8 mouse cellular contexts compared by ENCODE assay signal in the genomic region with DNA sequence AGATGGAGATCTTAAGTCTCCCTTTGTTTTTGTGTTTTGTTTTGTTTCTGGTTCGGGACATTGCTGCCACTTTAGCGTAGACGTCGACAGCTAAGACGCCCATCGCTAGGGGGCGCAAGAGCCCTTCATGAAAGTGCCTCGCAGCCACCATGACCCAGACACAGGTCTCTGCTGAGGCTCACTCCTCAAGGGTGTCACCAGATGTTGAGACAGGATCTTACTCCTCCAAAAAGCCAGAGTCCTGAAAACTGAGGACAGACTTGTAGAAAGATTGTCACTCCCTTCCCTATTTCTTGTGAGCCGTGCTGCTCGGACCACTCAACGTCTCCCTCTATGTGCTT.
A peak's percentile ranks its signal among the peaks of the same experiment; 100 is the strongest.
DNase-seq lines count a peak whose midpoint lies in the region; ATAC-seq and TF ChIP-seq lines count a peak whose summit lies in the region.

No protein-coding gene starts in this region.

- ATAC-seq in forebrain, embryonic 14.5 days: peak; percentile 77
- ATAC-seq in liver, embryonic 15.5 days (ENCODE audit: insufficient read depth): no peak
- ATAC-seq in neural tube, embryonic 15.5 days (ENCODE audit: low FRiP score): peak; percentile 83; the same call in 1 of the 2 replicates

- no peak for TF ChIP-seq POLR2A in ES-Bruce4 (IDR thresholded peaks at IDR 0.05; ENCODE audit: insufficient read depth, low read length)

- intact Hi-C loops in heart, postnatal 10 days (cut with DNase I): loop anchor here (1.0 to 10.0 kb wide), 4 partner anchors 128 to 1605 kb away; partner anchors contain the start of gene Dctd

- no peak overlapping the region for H3K27ac ChIP-seq in ES-Bruce4 (ENCODE audit: insufficient read depth, low read length)
- H3K27ac ChIP-seq in forebrain, embryonic 14.5 days (ENCODE audit: low read depth, low read length): no peak overlapping the region
- H3K27ac ChIP-seq in liver, embryonic 15.5 days (replicated peaks): no peak overlapping the region
- H3K27ac ChIP-seq in neural tube, embryonic 15.5 days (replicated peaks): no peak overlapping the region

- peak; percentile 96 for TF ChIP-seq CTCF in ES-Bruce4 (IDR thresholded peaks at IDR 0.05; ENCODE audit: low read depth, low read length)

- peak; percentile 29 for DNase-seq in c-Kit-positive CD71-positive TER-119-positive erythroid progenitor cells, embryonic 14.5 days (ENCODE audit: low spot score)
- DNase-seq in forebrain, embryonic 14.5 days (ENCODE audit: low spot score): peak; percentile 95
- DNase-seq in heart, postnatal 10 days: peak; percentile 89 to 92
- DNase-seq in kidney, postnatal 4 days: peak; percentile 96
- peak; percentile 57 for DNase-seq in thymus, postnatal 25 days

- H3K9me3 ChIP-seq in ES-Bruce4 (replicated peaks; ENCODE audit: control insufficient read depth, insufficient read depth, low read length, poor library complexity, severe bottlenecking): no peaks in the 10 kb centered on the region
- H3K9me3 ChIP-seq in forebrain, embryonic 14.5 days (replicated peaks; ENCODE audit: control insufficient read depth, low read length): no peaks in the 10 kb centered on the region
- H3K9me3 ChIP-seq in liver, embryonic 15.5 days (replicated peaks): no peaks in the 10 kb centered on the region
- H3K9me3 ChIP-seq in neural tube, embryonic 15.5 days (replicated peaks): no peaks in the 10 kb centered on the region

- H3K4me3 ChIP-seq in ES-Bruce4 (ENCODE audit: low read depth, low read length): no peak overlapping the region
- peak overlapping the region; percentile 20; the same call in 1 of the 2 replicates for H3K4me3 ChIP-seq in forebrain, embryonic 14.5 days (ENCODE audit: low read depth, low read length)
- H3K4me3 ChIP-seq in liver, embryonic 15.5 days (replicated peaks): peak overlapping the region; percentile 26
- peak overlapping the region; percentile 33 for H3K4me3 ChIP-seq in neural tube, embryonic 15.5 days (replicated peaks)

- no peaks in the 10 kb centered on the region for H3K36me3 ChIP-seq in ES-Bruce4 (ENCODE audit: control insufficient read depth, insufficient read depth, low read length, poor library complexity, severe bottlenecking)
- 0 out of 2 replicates have a peak, but pooled peaks cover 4% of the 10 kb centered on the region for H3K36me3 ChIP-seq in forebrain, embryonic 14.5 days (ENCODE audit: control insufficient read depth, insufficient read depth, low read length)
- H3K36me3 ChIP-seq in liver, embryonic 15.5 days (replicated peaks): no peaks in the 10 kb centered on the region
- H3K36me3 ChIP-seq in neural tube, embryonic 15.5 days: no peaks in the 10 kb centered on the region

- no peaks in the 10 kb centered on the region for H3K27me3 ChIP-seq in ES-Bruce4 (ENCODE audit: control insufficient read depth, insufficient read depth, low read length, poor library complexity, severe bottlenecking)
- H3K27me3 ChIP-seq in forebrain, embryonic 14.5 days (replicated peaks; ENCODE audit: control insufficient read depth, insufficient read depth, low read length): no peaks in the 10 kb centered on the region
- H3K27me3 ChIP-seq in liver, embryonic 15.5 days: no peaks in the 10 kb centered on the region
- peaks cover 17% of the 10 kb centered on the region for H3K27me3 ChIP-seq in neural tube, embryonic 15.5 days (replicated peaks)

- H3K4me2 ChIP-seq in forebrain, embryonic 14.5 days (ENCODE audit: low read length): peak overlapping the region; percentile 56
- H3K4me2 ChIP-seq in liver, embryonic 15.5 days: peak overlapping the region; percentile 56
- peak overlapping the region; percentile 62 for H3K4me2 ChIP-seq in neural tube, embryonic 15.5 days

- TF ChIP-seq EP300 in ES-Bruce4 (IDR thresholded peaks at IDR 0.05; ENCODE audit: insufficient read depth, low read depth, low read length): 0 out of 2 replicates have a peak, but pooled peaks have one; percentile 39

- no peak overlapping the region; the same call in 1 of the 2 replicates for H3K9ac ChIP-seq in ES-Bruce4 (ENCODE audit: low read depth, poor library complexity, severe bottlenecking)
- H3K9ac ChIP-seq in forebrain, embryonic 14.5 days (ENCODE audit: low read length): peak overlapping the region; percentile 51
- H3K9ac ChIP-seq in liver, embryonic 15.5 days: no peak overlapping the region
- H3K9ac ChIP-seq in neural tube, embryonic 15.5 days (replicated peaks): peak overlapping the region; percentile 44

- H3K4me1 ChIP-seq in ES-Bruce4 (ENCODE audit: control insufficient read depth, insufficient read depth, low read length): no peaks in the 10 kb centered on the region
- peaks cover 23% of the 10 kb centered on the region for H3K4me1 ChIP-seq in forebrain, embryonic 14.5 days (ENCODE audit: control insufficient read depth, insufficient read depth, low read length)
- H3K4me1 ChIP-seq in liver, embryonic 15.5 days (replicated peaks): no peaks in the 10 kb centered on the region
- peaks cover 28% of the 10 kb centered on the region for H3K4me1 ChIP-seq in neural tube, embryonic 15.5 days

- 9% methylated on average over 11 of the region's 11 CpGs for WGBS in forebrain, embryonic 14.5 days
- WGBS in liver, embryonic 15.5 days (ENCODE audit: insufficient replicate concordance): 16% methylated on average over 11 of the region's 11 CpGs
- 12% methylated on average over 11 of the region's 11 CpGs for WGBS in neural tube, embryonic 15.5 days

Comparison
In these comparisons a context has a peak if more than half of its experiments do, and no peak if none do; other contexts are left out.
1. H3K9ac ChIP-seq: peak in forebrain, embryonic 14.5 days (single experiment) and neural tube, embryonic 15.5 days (single experiment); none in ES-Bruce4 (single experiment) and liver, embryonic 15.5 days (single experiment).
2. DNase-seq: peak in every context shown above with its lines; median percentile 96 in kidney, postnatal 4 days; 95 in forebrain, embryonic 14.5 days; 90 in heart, postnatal 10 days; 57 in thymus, postnatal 25 days; 29 in c-Kit-positive CD71-positive TER-119-positive erythroid progenitor cells, embryonic 14.5 days.
3. Peak in every context shown above with its lines, with median percentiles within 50 percentile points of each other: H3K4me2 ChIP-seq.